Mouse (Mus musculus) splenic B cell, adult 2 months (primary cell): ENCODE results near the gene Actr3b.

Experiments used
- DNase-seq: peaks from one replicate; pipeline ENCODE4 v3.0.0-alpha.2; 2011; ENCODE audit warnings: low read depth, low spot score
- H3K27me3 ChIP-seq: 2 replicates; pipeline ENCODE4 v1.6.1; 2012; ENCODE audit warnings: mild to moderate bottlenecking, low read length, moderate library complexity, mixed read lengths; ENCODE audit not compliant: control insufficient read depth, poor library complexity, insufficient read depth, severe bottlenecking
- H3K36me3 ChIP-seq: 2 replicates; pipeline ENCODE4 v1.6.1; 2012; ENCODE audit warnings: mild to moderate bottlenecking, low read length, moderate library complexity, mixed read lengths; ENCODE audit not compliant: control insufficient read depth, poor library complexity, insufficient read depth, severe bottlenecking

Gene Actr3b

DNA sequence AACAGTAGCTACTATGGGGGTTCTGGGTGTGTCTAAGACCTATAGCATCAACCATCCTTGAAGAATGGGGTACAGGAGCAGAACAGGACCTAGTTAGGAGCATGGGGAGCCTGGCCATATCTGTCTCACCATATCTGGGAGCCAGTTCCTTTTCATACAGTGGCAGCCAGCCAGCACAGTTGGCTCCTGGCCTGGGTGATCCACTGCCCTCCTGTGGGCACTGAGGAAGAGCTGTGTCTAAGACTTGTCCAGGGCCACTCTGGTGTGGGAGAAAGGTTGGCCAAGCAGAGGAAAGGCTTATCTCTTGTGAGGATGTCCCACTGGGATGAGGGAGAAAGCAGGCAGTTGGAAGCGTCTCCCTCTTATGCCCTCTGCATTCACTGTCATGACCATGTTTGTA is 131.5 kb downstream of the Actr3b start:
- DNase-seq = no peak
- no peaks in the 10 kb centered on the region for H3K36me3 ChIP-seq
- H3K27me3 ChIP-seq = no peaks in the 10 kb centered on the region
